Mouse (Mus musculus): Measurements from ENCODE around the gene Incenp. TPM values are rescaled to one million over a fixed set of nuclear protein-coding genes. Genes with fewer than 3 reads are reported as not detected.

Incenp gene
- 20.7 and 23.8 TPM in 2 replicates for polyA plus RNA-seq (2015; fragmentation: Nextera tagmentation; extraction: Ambion mirVana)

DNA sequence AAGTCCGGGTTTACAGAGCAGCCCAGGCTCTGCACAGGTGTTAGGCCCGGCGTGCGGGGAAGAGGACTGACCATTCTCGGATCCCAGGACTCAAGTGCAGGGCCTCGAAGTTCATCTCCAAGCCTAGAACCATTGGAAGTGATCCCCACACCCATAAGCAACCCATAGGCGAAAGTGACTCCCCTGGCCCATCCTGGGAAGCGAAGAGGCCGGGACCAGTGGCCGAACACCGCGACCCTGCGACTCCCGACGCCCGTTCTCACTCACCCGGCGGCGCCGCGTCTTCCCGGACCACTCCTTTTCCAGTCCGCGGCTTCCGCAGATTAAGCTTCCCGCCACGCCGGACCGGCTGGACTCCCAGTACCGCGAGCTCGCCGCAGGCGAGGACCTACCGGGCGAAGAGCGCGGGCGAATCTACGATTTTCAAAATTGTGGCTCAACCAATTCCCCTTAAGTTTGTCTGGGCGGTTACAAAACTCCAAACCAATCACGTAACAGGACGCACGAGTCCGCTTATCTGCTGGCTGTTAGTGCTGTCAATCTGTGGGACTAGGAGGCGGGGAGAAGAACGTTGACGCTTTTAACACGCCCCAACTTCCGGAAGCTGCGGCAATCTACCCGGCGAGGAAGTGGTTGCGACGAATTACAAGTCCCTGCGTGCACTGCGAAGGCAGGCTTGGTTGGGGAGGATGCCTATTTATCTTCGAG, at the start of gene Incenp:
Gene Incenp (minus strand): TSS at position 480 of the 708 bp plus-strand sequence.
- DNase-seq (ENCODE audit: low spot score) = peak; percentile 94
- peak within 1 kb of the TSS; percentile 76 for H3K9ac ChIP-seq (ENCODE audit: low read length)
- TF ChIP-seq CTCF (IDR thresholded peaks at IDR 0.05; ENCODE audit: low read depth) (no peak), EP300 (optimal IDR thresholded peaks at IDR 0.05) (peak; percentile 57)
- under 1% methylated on average over 58 of the region's 58 CpGs for WGBS
- 0 out of 2 replicates have a peak, but pooled peaks cover 3% of the 10 kb centered on the region for H3K36me3 ChIP-seq (ENCODE audit: control insufficient read depth, insufficient read depth, low read length)
- peak; percentile 97 for ATAC-seq (ENCODE audit: low FRiP score, low TSS enrichment)
- peak within 1 kb of the TSS; percentile 87 for H3K4me2 ChIP-seq (replicated peaks; ENCODE audit: low read depth)
- no peaks in the 10 kb centered on the region for H3K27me3 ChIP-seq (ENCODE audit: control insufficient read depth, insufficient read depth, low read length)
- peaks cover 2% of the 10 kb centered on the region; the same call in 1 of the 2 replicates for H3K4me1 ChIP-seq (replicated peaks; ENCODE audit: control insufficient read depth, insufficient read depth)
- no peaks in the 10 kb centered on the region for H3K9me3 ChIP-seq (ENCODE audit: control insufficient read depth, low read length)
- H3K4me3 ChIP-seq (ENCODE audit: low read depth, low read length) = peak within 1 kb of the TSS; percentile 76
- peak within 1 kb of the TSS; percentile 91 for H3K27ac ChIP-seq (replicated peaks)

DNA sequence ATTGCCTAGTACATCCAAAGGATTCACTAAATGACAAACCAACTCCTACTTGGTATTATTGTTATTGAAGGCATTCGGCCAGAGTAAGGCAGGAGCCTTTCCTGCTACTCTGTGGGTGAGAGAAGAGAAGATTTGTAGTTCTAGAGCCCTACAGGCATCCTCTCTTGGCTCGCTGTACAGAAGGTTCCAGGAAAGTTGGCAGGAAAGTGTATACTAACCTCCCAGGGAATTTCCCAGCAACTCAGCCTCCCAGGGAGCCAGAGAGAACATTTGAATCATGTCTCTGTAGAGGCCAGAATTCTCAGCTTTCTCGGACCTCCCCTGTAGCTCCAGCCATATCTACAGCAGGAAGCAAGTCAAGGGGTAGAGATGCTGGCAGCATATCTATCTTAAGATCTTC, 47.6 kb upstream of the Incenp start:
- TF ChIP-seq CTCF (IDR thresholded peaks at IDR 0.05; ENCODE audit: low read depth) (no peak), EP300 (optimal IDR thresholded peaks at IDR 0.05) (no peak)
- no peaks in the 10 kb centered on the region for H3K36me3 ChIP-seq (ENCODE audit: control insufficient read depth, insufficient read depth, low read length)
- H3K27me3 ChIP-seq (ENCODE audit: control insufficient read depth, insufficient read depth, low read length) = no peaks in the 10 kb centered on the region
- H3K9ac ChIP-seq (ENCODE audit: low read length) = no peak overlapping the region
- H3K27ac ChIP-seq (replicated peaks) = peak overlapping the region; percentile 35; the same call in 1 of the 2 replicates
- H3K4me3 ChIP-seq (ENCODE audit: low read depth, low read length) = no peak overlapping the region
- ATAC-seq (ENCODE audit: low FRiP score, low TSS enrichment) = no peak; the same call in 1 of the 2 replicates
- DNase-seq (ENCODE audit: low spot score) = no peak
- H3K9me3 ChIP-seq (ENCODE audit: control insufficient read depth, low read length) = no peaks in the 10 kb centered on the region
- H3K4me2 ChIP-seq (replicated peaks; ENCODE audit: low read depth) = no peak overlapping the region
- no peaks in the 10 kb centered on the region; the same call in 1 of the 2 replicates for H3K4me1 ChIP-seq (replicated peaks; ENCODE audit: control insufficient read depth, insufficient read depth)
- 41% methylated on average over 3 of the region's 3 CpGs for WGBS

DNA sequence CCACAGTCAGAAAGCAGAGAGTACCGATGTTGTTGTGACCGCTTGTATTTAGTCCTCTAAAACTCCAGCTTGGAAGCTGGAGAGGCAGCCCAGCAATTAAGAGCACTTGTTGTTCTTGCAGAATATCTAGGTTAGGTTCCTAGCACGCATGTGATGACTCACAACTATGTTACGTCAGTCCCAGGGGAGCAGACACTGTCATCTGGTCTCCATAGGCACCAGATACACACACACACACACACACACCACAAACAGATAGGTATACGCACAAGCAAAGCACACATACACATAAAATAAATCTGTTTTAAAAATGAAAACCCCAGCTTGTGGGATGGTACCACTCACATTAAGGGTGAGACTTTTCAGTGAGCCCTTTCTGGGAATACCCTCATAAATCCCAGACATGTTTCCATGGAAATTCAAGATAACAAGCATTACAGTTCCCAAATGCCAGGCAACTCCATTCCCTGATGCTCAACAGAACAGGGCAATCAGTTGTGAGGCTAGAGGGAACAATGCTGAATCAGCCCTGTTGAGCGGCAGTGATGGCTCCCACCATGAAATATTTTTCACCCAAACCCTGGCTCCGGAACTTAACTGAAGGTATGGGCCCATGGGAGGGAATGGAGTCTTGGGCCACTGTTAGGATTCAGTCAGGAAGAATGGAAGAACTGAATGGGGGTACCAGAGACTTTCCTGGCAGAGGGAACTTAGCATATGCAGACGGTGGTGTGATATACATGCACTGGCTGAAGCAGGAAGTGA, 46.6 kb upstream of the Incenp start:
- H3K27ac ChIP-seq (replicated peaks) = 0 out of 2 replicates have a peak overlapping the region, but pooled peaks have one; percentile 8
- no peaks in the 10 kb centered on the region for H3K27me3 ChIP-seq (ENCODE audit: control insufficient read depth, insufficient read depth, low read length)
- no peak overlapping the region for H3K4me2 ChIP-seq (replicated peaks; ENCODE audit: low read depth)
- DNase-seq (ENCODE audit: low spot score) (peak; percentile 43), ATAC-seq (ENCODE audit: low FRiP score, low TSS enrichment) (peak; percentile 58; the same call in 1 of the 2 replicates)
- no peaks in the 10 kb centered on the region for H3K9me3 ChIP-seq (ENCODE audit: control insufficient read depth, low read length)
- no peak overlapping the region for H3K4me3 ChIP-seq (ENCODE audit: low read depth, low read length)
- H3K9ac ChIP-seq (ENCODE audit: low read length) = no peak overlapping the region
- WGBS = 85% methylated on average over 8 of the region's 8 CpGs
- no peaks in the 10 kb centered on the region; the same call in 1 of the 2 replicates for H3K4me1 ChIP-seq (replicated peaks; ENCODE audit: control insufficient read depth, insufficient read depth)
- no peak for TF ChIP-seq EP300 (optimal IDR thresholded peaks at IDR 0.05)
- no peak for TF ChIP-seq CTCF (IDR thresholded peaks at IDR 0.05; ENCODE audit: low read depth)
- no peaks in the 10 kb centered on the region for H3K36me3 ChIP-seq (ENCODE audit: control insufficient read depth, insufficient read depth, low read length)

DNA sequence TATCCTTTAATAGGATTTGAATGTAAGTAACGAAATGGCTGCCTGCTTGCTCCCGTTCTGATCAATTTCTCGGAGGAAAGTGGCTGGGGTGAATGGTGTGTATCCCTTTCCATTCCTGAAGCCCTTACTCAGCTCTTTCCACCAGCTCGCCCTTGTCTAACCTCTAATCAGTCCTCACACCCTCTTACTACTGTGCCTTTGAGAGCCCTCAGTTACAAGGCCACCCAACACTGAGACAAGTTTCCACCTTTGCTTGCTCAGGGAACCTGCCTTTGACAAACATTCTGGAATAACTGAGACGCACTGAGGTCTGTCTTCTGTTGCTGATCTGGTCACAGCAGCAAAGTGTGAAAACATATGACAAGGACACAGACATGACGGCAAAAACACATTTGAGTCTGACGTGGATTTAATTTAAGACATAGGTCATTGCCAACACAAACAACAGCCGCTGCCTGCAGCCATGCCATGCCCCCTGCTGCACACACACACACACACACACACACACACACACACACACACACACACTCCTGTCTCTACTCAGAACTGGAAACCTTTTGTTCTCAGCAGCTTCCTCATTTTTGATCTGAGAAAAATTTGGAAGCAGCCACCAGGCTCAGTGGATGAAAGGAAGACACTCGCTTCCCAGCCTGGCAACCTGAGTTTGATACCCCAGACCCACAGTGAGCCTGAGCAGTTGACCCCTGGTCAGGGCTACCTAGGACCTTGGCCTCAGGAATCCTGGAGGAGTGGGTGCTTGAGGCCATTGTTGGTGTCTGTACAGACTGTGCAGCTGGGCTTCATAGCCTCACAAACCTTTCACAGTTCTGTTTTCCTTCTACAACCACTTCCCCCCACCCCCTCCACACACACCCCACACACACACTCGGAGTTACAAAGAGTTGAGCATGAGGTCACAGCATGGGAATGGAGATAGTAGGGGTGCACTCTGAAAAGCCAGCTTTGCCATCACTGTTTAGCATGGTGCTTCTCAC, 43.5 kb upstream of the Incenp start:
- no peak overlapping the region for H3K4me2 ChIP-seq (replicated peaks; ENCODE audit: low read depth)
- no peak overlapping the region for H3K4me3 ChIP-seq (ENCODE audit: low read depth, low read length)
- H3K9ac ChIP-seq (ENCODE audit: low read length) = no peak overlapping the region
- TF ChIP-seq CTCF (IDR thresholded peaks at IDR 0.05; ENCODE audit: low read depth) (no peak), EP300 (optimal IDR thresholded peaks at IDR 0.05) (no peak)
- H3K27me3 ChIP-seq (ENCODE audit: control insufficient read depth, insufficient read depth, low read length) = no peaks in the 10 kb centered on the region
- no peaks in the 10 kb centered on the region; the same call in 1 of the 2 replicates for H3K4me1 ChIP-seq (replicated peaks; ENCODE audit: control insufficient read depth, insufficient read depth)
- H3K27ac ChIP-seq (replicated peaks) = peak overlapping the region; percentile 71
- WGBS = 44% methylated on average over 10 of the region's 10 CpGs
- no peaks in the 10 kb centered on the region for H3K36me3 ChIP-seq (ENCODE audit: control insufficient read depth, insufficient read depth, low read length)
- ATAC-seq (ENCODE audit: low FRiP score, low TSS enrichment) (peak; percentile 82), DNase-seq (ENCODE audit: low spot score) (peak; percentile 57)
- H3K9me3 ChIP-seq (ENCODE audit: control insufficient read depth, low read length) = no peaks in the 10 kb centered on the region

DNA sequence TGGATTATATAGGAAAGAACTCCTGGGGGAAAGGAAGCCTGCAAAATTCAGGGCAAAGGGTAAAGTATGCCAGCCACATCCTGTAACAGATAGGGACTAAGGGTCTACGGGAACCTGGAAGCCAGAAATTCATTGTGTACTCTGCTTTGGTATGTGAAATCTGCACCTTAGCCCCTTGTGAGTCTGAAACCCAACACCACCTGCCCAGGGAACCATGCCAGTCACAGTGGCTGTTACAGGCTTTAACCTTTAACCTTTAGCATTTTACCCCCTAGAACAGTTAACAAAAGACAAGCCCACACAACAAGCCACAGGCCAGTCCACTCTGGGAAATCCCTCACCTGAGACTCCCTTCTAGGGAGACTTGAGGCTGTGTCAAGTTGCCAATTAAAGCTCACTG, 42.5 kb upstream of the Incenp start:
- no peak overlapping the region for H3K4me2 ChIP-seq (replicated peaks; ENCODE audit: low read depth)
- DNase-seq (ENCODE audit: low spot score) (no peak), ATAC-seq (ENCODE audit: low FRiP score, low TSS enrichment) (no peak)
- WGBS = 19% methylated on average over 1 of the region's 1 CpGs
- TF ChIP-seq CTCF (IDR thresholded peaks at IDR 0.05; ENCODE audit: low read depth) = no peak
- no peak for TF ChIP-seq EP300 (optimal IDR thresholded peaks at IDR 0.05)
- H3K9me3 ChIP-seq (ENCODE audit: control insufficient read depth, low read length) = no peaks in the 10 kb centered on the region
- H3K27ac ChIP-seq (replicated peaks) = 0 out of 2 replicates have a peak overlapping the region, but pooled peaks have one; percentile 69
- no peaks in the 10 kb centered on the region; the same call in 1 of the 2 replicates for H3K4me1 ChIP-seq (replicated peaks; ENCODE audit: control insufficient read depth, insufficient read depth)
- H3K4me3 ChIP-seq (ENCODE audit: low read depth, low read length) = no peak overlapping the region
- H3K36me3 ChIP-seq (ENCODE audit: control insufficient read depth, insufficient read depth, low read length) = no peaks in the 10 kb centered on the region
- no peak overlapping the region for H3K9ac ChIP-seq (ENCODE audit: low read length)
- no peaks in the 10 kb centered on the region for H3K27me3 ChIP-seq (ENCODE audit: control insufficient read depth, insufficient read depth, low read length)
